Mouse (Mus musculus) adipocyte (in vitro differentiated cells): ENCODE results near the gene A830018L16Rik.

Experiments
- DNase-seq: peaks from one replicate; pipeline ENCODE4 v3.0.0-alpha.2; 2016; ENCODE audit warnings: low spot score

The A830018L16Rik gene

DNA sequence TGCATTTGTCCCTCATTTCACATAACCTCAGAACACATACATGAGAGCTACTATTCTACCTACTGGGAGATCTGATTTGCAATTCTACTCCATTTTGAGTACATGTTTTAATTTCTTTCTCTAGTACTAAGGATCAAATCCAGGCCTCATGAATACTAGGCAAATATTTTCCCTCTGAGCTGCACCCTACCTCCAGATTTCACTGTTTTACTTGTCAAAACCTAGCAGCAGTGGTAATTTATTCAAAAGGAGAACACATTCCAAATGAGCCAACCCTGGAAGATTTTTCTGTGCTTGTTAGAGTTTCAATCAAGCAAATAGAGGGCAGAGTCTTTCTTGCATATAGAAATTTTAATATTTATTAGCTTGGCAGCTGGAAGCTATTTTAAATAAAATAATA lies 238.9 kb downstream of the A830018L16Rik start:
- DNase-seq: no peak

DNA sequence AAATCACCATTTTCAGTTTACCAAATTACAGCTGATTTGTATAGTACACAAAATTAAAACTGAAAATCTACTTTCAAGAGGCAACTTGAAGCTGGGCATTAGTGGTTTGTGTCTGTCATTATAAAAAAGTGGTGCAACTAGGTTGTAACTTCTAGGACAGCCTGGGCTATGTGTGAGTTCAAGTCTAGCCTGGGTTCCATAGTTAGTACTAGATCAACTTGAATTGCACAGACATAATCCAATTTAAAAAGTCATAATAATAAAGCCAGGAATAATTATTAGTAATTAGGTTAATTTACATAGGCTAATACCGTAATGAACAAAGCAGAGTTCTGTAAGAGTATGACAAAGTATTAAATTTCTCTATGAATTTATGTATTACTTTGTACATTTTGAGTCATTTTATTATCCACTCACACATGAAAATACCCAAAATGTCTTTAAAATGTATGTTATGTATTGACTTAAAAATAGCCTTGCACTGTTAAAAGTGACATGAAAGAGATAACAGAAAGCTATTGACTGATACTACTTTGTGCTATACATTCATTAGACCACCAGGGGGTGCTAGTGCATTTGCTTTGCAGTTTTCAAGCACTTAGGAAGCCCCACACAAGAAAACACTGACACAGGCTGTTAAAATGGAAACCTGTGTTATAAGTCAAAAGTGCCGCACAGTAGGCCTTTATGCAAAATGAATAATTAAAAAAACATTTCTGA lies 243.6 kb downstream of the A830018L16Rik start:
- peak; percentile 55 for DNase-seq

DNA sequence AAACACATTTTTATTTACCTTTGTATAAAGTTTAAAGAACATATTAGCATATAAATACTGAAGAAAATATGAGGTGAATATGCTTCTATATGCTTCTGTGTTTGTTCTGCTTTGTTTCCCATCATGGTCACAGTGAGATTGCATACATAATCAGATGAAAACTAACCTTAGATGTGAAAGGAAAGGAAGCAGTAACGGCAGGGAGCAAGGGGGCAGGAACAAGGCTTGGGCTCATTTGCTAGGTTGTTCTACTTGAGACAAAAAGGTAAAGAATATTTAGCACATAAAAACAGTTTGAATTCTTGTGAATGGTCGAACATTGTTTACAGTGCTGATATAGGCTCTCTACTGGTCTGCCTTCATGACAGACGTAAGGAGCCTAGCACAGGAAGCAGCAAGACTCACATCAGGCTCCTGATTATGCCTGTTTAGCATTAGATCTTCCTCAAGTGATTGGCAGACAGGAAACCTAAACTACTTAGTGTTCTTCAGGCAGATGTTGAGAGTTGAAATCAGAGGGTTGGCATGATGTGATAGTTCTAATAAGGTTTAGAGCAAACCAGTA lies 244.2 kb downstream of the A830018L16Rik start:
- no peak for DNase-seq

DNA sequence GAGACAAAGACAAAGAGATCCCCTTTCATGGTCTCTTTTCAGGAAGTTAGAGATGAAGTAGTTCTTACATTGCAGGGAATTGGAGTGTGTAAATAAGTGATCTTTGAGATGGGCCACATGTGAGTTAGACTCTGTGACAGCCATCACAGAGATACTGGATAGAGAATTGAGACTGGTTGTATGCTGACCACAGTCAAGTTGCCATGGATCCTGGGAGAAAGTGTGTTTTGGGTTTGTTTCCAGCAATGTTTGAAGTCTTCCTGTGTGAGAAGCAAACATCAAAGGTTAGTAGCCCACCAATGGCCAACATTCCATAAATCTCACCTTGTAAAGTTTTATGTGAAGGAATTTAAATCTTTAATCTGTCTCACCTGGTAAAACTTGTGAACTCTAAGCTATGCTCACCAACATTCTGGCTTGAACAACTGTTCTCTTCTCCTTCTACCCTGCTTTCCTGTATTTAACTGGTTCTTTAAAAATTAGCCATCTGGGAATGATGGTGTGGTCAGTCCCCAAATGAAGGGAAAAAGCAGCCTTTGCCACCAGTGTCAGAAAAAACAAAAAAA lies 330.9 kb downstream of the A830018L16Rik start:
- no peak for DNase-seq

DNA sequence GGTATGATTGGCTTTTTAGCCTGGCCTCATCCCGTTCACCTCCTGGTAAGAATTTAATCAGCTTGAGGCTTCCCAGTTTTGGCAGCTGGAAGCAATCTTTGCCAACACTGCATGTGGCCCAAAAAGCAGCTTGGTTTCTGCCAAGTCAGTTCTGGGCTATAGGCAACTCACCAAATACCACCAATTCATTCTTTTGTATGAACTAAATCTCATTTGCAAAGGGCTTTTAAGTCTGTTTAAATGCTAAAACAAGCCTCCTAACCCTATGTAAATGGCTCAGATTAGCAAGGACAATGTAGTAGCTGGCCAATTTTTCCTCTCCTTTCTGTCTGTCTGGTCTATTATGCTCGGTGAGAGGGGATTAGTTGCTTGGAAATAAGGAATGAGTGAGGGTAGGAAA lies 334.5 kb downstream of the A830018L16Rik start:
- DNase-seq: no peak

DNA sequence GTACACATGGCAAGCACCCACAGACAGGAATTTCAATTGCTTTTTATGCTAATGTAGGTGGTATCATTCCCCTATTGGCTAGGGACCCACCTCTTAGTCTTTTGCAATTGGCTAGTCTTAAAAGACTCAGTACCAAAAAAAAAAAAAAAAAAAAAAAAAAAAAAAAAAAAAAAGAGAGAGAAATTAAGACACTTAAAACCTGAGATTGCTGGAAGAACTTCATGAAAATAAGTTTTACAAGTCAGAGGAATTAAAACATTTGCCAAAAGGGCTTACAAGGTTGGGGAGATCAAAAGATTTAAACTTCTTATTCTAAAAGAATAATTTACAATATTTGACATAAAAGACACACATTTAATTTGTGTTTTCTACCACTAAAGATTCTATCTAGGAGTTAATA lies 336.2 kb downstream of the A830018L16Rik start:
- no peak for DNase-seq

DNA sequence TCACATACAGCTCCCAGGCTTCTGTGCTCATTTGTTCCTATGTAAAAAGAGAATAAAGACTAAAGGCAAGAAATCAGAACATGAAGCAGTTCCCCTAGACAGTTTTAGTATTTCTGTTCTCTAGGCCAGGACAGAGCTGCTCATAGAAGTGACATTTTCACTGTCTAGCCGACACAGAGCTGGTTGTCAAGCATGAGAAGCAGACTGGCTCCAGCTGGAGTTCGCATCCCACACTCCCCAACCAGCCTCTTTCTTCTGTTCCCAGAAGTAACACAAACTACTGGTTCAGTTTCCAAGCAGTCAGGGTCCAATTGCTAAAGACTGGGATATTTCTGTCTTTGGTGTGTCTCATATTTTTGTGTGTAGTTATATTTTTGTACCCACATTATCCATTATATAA lies 336.7 kb downstream of the A830018L16Rik start:
- no peak for DNase-seq

DNA sequence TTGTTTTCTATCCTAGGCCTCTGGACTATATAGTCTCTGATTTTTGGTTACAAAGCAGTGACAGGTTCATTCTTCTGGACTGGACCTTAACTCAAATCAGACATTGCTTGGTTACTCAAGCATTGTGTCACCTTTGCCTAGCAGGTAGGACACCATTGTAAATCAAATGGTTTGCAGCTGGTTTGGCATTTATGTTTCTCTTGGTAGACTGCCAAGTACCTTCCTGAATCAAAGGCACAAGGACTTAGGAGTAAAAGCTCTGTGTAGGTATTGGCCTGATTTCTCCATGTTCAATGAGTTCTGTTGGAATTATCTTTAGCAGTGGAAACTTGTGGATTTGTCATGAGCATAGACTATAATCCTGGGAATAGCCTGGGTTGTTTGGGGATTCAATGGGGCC lies 338.1 kb downstream of the A830018L16Rik start:
- DNase-seq: no peak

DNA sequence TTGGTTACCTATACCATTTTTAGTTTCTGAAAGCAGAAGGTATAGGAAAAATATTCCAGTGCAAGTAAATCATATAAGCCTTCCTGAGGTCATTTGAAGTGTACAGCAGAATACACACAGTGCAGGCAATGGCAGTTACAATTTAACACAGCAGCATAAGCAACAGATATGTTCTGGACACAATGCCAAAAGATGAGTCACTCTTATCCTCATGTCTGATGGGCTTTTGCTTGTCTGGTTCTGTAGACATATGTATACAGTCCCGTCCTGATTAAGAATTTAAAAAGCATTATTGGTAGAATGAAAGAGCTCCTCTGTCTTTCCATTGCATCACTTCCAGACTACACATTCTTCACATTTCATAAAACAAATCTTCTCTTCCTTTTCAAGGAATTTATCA lies 374.4 kb downstream of the A830018L16Rik start:
- no peak for DNase-seq

DNA sequence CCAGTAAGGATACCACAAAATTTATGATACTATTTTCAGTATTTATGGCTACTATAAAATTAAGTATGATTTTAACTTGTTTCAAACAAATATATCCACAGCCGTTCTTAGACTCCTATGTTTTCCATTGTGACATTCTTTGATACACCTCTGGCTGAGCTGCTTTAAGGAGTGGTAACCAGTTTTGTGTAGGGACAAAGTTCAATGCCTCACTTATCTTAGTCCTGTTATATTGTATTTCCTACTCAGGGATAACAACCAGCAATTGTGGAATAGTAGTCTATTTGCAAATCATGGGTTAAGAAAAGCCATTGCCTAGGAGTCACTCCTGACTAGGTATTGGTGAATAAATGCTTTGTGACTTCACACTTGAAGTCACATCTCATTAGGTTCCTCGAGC lies 378.9 kb downstream of the A830018L16Rik start:
- DNase-seq: no peak

DNA sequence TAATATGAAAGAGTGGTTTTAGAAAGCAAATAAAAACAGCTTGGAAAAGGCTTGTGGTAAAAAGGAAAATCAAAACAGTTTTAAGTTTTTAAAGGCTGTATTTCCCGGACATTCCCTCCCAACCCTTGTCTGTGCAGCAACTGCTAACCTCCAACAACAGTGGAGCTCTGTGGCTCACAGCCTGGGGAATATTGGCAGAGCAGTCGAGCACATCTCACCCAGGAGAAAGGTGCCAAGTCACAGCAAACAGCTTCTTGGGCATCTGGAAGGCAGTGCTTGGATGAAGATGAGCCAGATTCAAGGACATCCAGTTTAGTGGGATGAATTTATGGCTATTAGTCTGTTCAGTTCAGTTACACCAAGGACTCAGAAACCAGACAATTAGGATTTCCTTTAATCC lies 381.8 kb downstream of the A830018L16Rik start:
- DNase-seq: no peak

DNA sequence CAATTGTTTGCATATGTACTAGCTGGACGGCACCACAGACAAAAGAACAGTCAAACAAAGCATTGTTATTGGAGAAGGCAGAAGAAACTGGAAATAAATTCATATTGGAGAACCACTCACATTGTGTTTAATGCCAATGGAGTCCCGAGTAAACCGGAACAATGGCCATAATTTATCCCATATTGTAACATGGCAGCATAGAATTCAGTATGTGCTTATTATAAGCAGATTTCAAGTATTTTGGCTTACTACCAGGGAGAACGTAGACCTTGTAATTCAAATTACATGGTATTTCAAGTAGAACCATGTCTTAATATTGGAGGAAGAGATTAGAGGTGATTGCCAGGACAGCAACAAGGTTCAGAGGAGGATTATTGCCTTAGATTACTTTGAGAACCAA lies 458.9 kb downstream of the A830018L16Rik start:
- no peak for DNase-seq

DNA sequence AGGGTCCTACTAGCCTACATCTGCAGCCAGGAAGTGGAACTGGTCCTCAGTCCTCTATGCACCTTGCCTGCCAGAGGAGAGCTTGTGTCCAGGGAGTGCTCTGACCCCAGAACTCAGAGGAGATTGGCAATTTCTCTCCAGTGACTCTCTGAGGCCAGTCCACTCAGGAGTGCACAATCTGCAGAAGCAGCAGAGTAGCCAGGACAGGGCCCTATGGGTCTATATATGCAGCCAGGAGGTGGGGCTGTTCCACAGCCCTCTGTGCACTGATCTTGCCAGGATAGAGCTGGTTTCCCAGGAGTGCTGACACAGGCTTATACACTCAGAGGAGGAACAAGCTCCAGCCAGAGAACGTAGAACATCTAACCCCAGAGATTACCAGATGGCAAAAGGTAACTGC lies 459.7 kb downstream of the A830018L16Rik start:
- DNase-seq: no peak

DNA sequence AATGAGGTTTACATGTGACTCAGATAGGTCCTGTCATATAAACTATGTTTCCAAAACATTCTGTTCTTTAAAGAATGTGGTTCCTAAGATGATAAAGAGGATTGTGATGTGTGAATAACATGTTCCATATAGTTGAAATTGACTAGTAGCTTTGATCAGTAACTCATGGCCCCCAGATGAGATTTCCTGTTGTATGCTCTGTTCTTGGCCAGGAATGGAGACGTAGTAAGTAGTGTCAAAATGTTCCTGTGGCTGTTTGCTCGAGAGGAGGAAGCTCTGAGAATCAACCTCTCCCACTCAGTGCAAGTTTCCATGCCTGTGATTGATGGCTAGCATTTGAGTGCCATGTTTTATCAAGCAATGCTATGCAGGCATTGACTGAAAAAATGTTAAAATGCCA lies 467.8 kb downstream of the A830018L16Rik start:
- no peak for DNase-seq

DNA sequence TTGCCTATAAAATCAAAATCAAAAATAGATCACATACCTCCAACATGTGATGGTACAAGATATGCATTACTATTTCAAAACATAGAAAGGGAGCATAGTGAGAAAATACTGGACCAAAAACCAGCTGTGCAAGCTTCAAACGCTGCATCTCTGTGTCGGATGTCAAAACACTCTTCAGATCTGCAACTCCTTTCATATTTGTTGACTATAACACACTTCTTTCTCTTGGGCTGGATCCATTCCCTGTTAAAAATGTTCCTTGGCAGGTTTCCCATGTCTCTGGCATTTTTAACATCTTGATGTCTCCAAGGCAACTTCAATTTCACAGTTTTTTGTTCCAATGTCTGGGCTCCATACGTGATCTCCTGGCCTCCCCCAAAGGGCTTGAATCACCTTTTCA lies 481.8 kb downstream of the A830018L16Rik start:
- DNase-seq: no peak

DNA sequence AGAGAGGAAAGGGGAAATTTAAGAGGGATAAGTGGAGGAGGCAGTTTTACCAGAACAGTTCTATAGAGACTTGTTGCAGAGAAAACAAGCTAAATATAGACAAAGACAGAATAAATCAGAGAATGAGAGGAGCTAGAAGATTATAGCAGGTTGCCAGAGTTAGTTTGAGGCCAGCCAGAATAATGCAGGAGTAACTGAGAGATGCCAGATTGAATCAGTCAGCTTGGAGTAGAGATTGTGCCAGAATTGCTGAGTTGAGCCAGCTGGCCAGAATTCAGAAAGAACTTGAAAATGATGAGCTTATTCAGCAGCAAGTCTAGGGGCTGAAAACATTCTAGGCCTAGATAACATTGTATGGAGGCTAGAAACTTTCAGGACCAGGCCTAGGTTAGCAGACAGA lies 502.0 kb downstream of the A830018L16Rik start:
- no peak for DNase-seq

DNA sequence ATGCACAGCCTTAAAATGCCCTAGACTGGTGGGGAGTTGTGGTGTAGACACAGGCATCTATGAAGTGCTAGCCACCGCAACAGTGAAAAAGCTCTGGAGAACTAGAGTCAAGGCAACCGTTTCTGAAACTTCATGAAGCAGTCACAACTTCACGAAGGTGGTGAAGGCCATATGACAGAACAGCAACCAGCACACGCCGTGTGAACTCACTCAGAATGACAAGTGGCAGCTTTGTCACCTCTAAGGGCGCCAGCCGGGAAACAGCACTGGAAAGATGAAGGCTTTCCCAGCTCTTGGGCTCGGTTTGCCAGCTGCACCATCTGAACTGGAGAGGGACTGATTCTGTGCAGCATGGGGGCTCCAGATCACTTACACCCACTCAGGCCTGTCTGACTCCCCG lies 523.1 kb downstream of the A830018L16Rik start:
- DNase-seq: no peak

DNA sequence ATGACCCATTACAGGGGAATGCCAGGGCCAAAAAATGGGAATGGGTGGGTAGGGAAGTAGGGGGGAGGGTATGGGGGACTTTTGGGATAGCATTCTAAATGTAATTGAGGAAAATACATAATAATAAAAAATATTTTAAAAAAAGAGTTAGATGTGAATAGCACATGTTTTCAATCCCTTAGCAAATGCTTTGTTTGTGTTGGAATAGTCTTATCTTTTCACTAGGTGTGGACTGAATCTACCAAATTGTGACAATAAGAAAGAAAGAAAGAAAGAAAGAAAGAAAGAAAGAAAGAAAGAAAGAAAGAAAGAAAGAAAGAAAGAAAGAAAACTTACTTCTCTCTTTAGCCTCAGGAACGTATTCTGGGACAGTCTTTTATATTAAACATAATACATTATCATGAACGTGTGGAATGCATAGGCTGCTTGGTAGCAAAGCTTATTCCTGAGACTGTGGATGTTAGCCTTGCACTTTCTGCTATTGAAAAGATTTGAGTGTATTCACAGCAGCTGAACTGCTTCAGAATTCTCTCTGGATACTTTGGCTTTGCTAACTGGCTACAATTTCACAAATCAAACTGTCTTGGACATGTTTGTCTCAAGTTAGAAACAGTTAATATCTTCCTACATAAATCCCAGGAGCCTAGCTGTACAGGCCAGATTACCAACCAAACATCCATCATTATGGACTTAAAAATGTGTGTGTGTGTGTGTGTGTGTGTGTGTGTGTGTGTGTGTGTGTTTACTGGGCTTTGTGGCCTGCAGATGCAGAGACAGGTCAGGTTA lies 545.7 kb downstream of the A830018L16Rik start:
- DNase-seq: no peak

DNA sequence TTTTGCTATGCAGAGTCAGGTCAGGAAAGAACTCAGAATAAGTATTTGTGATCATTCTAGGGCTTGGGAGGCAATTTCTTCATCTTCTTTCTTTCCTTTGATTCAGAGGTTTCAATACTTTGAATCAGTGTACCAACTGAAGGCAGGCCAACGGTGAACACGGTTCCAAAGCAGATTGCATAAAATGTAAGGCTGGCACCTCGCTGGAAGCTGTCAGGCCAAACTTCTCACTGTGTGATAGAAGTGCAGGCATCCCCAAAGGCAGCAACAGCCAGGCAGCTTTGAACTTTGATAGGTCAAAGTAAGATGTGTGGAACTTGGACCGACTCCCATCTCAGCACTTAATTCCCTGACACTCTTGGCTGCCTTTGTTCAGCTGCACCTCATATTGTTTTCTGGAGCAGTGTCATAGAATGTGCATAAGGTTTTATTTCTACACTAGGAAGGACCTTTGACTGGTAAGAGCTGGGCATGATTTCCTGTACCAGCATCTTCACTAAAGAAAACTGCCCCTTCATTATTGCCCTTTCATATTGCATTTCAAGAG lies 568.8 kb downstream of the A830018L16Rik start:
- DNase-seq: no peak

DNA sequence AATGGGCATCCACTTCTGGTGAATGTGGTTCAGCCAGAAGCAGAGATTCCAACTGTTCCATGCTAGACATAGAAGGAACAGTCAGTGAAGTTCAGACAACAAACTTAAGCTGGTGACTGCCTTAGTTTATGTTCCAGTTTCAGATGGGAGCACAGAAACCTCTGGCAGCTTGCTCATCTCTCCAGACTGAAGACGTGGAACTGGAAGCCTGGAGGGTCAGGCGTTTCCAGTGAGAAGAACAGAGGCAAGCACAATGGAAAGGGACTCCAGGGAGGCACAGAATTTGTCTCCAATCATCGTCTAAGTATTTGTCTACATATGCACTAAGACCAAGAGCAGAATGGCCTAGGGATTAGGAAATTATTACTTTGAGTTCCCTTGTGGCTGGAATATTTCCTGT lies 576.1 kb downstream of the A830018L16Rik start:
- DNase-seq: no peak

DNA sequence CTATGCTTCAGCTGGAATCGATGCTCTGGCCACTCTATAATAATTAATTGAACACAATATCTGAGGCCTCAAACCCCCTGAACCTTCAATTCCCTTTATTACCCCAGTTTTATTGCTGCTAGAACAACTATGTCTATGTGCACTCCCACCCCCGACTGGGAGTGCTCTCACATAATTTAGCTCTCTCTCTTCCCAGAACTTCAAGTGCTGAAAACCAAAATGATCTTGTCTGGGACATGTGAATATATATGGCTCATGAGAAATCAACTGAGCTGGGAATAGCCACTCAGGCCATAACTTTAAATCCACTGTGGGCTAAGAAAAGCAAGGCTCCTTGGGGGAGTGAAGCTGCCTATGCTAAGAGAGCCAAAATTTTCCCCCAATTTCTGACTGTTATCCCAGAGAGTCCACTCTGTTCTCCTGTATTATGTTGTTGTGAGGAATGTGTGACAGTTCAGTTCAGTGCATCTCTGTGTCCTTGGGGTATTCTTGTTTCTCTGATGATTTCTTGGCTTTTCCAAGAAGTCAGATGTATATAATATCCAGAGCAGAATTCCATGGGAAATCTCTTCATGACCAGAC lies 582.5 kb downstream of the A830018L16Rik start:
- no peak for DNase-seq

DNA sequence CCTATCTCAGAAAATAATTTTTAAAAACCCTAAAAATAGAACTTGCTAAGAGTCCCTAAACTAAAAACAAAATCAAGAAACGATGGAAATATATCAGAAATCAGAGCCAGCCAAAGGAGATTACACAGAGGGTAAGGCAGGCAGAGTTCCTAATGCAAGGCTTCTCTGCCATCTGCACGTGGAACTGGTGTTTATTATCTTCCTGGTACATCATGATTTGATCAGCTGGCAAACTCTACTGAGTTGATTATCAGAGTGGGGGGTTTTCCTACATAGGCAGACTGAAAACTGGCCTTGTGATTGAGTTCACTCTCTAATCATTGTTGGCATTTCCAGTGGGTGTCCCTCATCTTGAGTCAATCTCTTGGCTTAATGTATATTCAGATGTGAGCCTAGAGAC lies 583.7 kb downstream of the A830018L16Rik start:
- no peak for DNase-seq
